Mouse (Mus musculus) hematopoietic stem cell, adult 5-6 weeks (primary cell): Measurements from ENCODE around the gene Med13. TPM values are rescaled to one million over a fixed set of nuclear protein-coding genes. Genes with fewer than 3 reads are reported as not detected.

Source experiments
- ATAC-seq, 2 experiments: fragments of 125-278 bp in 1 of 2; replicated peaks in 1 of 2; 2 replicates each; pipeline ENCODE4 v1.8.0; 2016 to 2017; ENCODE audit warnings: inconsistent platforms in 2 of 2, mild to moderate bottlenecking in 2 of 2, moderate number of reproducible peaks in 2 of 2, low read depth in 1 of 2, moderate TSS enrichment in 1 of 2; ENCODE audit not compliant: low FRiP score in 2 of 2, poor library complexity in 2 of 2, severe bottlenecking in 2 of 2, insufficient read depth in 1 of 2, low TSS enrichment in 1 of 2
- total RNA-seq: library from RNA; stranded (forward); fragments of 172-1452, 232-1000 nt; gene quantifications from 2 replicates; pipeline ENCODE4 v1.2.3, GENCODE M21; 2017

The Med13 gene
- 69.2 and 73.0 TPM in 2 replicates for total RNA-seq

- 0 out of 4 replicates have a peak, but pooled peaks of 1 of the 2 experiments have one; percentile 2 for ATAC-seq
These were observed at the start of gene Med13 for GRCm38 (mm10) chr11:86356854-86357788. Med13 (minus strand) TSS chr11:86357602.

DNA sequence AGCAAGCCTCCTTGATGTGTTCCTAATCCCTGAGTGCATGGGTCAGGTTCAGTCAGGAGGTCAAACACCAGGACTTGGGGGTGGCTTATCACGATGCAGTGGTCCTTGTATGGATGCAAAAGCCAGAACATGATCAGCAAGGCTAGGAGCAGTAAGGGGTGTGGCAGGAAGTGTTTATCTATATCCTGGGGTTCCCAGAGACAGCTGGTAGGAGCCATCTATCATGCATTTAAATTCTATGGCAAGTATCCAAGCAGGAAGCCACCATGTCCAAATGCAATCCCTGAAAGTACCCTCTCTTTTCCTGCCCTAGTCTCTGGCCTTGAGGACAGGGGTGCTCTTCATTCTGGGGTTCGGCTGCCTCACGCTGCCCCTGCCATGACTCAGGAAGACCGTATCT lies 47.2 kb upstream of the Med13 start:
- ATAC-seq, result no peak

DNA sequence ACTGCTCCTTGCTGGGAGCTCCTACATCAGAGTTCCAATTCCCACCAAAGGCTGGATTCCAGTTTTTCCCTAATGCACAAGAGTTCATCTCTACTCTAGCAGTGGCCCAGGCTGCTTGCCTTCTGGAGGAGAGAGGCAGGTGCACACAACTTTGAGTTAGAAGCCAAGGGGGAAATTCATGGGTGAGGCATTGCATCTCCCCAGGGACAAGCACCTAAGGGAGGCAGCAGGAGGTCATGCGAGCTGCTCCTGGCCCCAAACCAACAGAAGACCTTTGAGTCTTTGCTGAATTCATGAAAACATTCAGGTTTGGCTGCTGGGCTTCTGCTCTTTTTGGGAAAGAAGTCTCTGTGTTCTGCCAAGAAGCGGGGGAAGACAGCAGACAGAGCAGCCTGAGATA lies 46.4 kb upstream of the Med13 start:
- ATAC-seq, result no peak

GRCm38 (mm10) chr11:86399241-86400107 lies 42.1 kb upstream of the Med13 start:
- no peak for ATAC-seq

GRCm38 (mm10) chr11:86396950-86397594 lies 39.7 kb upstream of the Med13 start:
- 0 out of 4 replicates have a peak, but pooled peaks of 1 of the 2 experiments have one; percentile 23 for ATAC-seq

DNA sequence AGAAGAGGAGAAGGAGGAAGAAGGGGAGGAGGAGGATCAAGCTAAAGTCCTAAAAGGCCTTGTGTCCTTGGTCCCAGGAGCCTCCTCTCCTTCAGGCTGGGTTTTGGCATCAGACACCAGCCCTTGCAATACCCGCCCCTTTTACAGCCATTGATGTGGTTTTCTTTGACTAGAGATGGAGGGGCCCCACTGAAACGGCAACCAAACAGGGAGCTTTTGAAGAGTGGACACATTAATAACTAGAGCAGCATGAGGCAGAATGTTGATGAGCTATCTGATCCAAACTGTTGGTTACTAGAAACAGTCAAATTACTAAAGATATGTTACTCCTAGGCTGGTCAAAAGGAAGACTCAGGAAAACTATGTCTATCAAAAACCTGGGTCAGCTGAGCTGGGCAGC lies 39.1 kb upstream of the Med13 start:
- 0 out of 4 replicates have a peak, but pooled peaks of 1 of the 2 experiments have one; percentile 14 for ATAC-seq

DNA sequence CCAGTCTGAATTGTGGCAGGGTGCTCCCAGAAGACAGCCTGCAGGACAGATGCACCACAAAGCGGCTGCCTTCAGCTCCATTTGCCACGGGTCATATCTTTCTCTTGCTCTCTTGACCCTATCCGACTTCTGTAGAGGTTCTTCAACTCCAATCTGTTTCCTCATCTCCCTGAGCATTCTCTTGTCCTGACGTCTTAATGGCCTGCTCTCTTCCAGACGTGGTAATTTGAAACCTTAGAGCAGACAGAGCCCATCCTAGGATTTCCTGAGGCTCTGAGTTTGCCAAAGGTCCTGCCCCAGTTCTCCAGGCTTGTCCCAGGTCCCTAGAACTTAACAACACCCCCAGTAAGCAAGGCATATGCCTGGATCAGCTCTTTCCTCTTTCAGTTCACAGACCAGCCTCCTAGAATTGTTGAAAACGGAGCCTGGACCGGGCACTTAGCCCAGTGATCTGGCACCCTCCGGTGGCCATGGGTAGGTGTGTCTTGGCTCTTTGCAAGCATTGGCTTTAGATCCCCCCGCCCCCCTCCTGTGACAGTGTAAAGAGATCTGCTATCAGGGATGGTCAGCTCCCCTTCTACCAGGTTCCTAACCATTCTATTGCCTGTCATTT lies 38.2 kb upstream of the Med13 start:
- peak; percentile 70 to 72 for ATAC-seq

GRCm38 (mm10) chr11:86395100-86395499 lies 37.7 kb upstream of the Med13 start:
- no peak for ATAC-seq

DNA sequence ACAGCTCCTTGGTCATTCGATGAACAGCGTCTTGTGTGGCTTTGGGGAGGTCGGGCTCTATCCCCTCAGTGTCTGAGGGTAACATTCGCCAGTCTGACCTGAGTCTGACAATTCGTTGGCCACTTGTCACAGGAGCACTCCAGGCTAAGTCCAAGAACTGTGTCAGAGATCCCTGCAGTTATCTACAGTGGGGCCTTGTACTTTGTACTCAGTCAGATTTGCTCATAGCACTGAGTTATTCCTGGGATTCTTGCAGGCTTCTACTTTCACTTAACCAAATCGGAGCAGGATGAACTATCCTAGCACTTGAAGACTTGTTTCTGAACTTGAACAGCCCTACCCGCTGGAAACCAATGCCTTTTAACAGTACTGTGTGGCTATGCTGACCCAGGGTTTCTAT lies 34.3 kb upstream of the Med13 start:
- ATAC-seq, result no peak

- no peak for ATAC-seq
These were observed 32.9 kb upstream of the Med13 start for GRCm38 (mm10) chr11:86390308-86390707.

GRCm38 (mm10) chr11:86389506-86389905 lies 32.1 kb upstream of the Med13 start:
- ATAC-seq, result no peak

GRCm38 (mm10) chr11:86388821-86389480 lies 31.5 kb upstream of the Med13 start:
- ATAC-seq, result no peak

GRCm38 (mm10) chr11:86387121-86387893 lies 29.9 kb upstream of the Med13 start:
- ATAC-seq, result no peak

- no peak for ATAC-seq
These were observed 29.2 kb upstream of the Med13 start for GRCm38 (mm10) chr11:86386576-86386975.

DNA sequence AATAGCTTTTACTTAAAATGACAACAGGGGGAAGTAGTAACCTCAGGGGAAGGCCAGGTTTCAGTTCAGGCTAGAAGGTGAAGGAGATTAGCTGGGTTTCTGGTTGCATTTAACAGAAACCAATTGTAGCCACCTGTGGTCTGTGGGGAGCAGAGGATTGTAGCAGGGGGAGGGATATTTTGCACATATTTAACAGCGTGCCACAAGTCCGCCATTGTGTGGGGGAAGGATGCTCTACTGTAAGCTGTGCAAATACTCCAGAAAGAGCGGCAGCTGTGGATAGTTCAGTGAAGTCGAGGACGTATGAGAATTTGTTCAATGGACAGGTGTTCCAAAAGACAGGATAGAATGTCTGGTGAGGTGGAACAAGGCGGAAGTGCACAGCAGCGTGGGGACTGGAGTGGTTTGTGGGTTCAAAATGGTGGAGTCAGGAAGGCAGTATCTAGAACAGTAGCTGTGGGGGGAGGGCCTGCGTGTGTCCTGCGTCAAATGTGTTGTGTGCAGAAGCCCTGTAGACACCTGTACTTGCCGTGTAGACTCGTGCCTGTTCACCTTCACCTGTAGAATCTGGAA lies 28.4 kb upstream of the Med13 start:
- ATAC-seq, result peak; percentile 49 to 68

- no peak for ATAC-seq
These were observed 26.7 kb upstream of the Med13 start for GRCm38 (mm10) chr11:86384141-86384540.
